ENCODE assay signal across 23 mouse cellular contexts in the genomic region with DNA sequence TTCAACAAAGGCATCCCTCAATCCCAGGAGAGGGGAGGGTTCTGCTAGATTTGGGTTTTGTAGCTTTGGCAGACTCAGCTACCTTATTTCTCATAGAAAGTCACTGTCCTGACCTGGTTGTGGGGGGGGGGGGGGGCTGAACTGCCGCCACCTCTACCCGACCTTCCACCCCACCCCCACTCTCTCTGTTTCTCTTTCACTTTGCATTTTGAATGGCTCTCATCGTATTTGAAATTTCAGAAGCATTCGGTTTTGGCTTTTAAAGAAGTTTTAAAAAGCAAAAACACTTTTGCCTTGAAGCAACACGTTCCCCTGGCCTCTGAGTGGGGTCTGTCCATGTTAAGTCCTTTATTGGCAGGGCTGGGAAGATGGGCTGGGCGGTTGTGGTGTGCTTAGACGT.
DNase-seq lines count a peak whose midpoint lies in the region; ATAC-seq and TF ChIP-seq lines count a peak whose summit lies in the region.
"Had no signal": no experiment of that assay in that cellular context is flagged by ENCODE, and none has a peak within 500 bp of the region (broad histone marks: within the 10 kb centered on the region; RNA-seq: fewer than 3 reads in every experiment).

No protein-coding gene starts in this region.

- in situ Hi-C loops in CH12.LX (cut with MboI; ENCODE audit: low pct_ligation_motif_present, low pct_unique_long_range_greater_than_20kb, low sequenced_read_pairs): no loop called here

- H3K79me2 ChIP-seq in CH12.LX (replicated peaks; ENCODE audit: control insufficient read depth, extremely low read depth, insufficient read depth, poor library complexity, severe bottlenecking): no peaks in the 10 kb centered on the region

- H3K9me3 ChIP-seq in midbrain, embryonic 11.5 days (ENCODE audit: control insufficient read depth, low read length): no peaks in the 10 kb centered on the region
- H3K9me3 ChIP-seq in midbrain, embryonic 13.5 days: no peaks in the 10 kb centered on the region
- no peaks in the 10 kb centered on the region for H3K9me3 ChIP-seq in CH12.LX (replicated peaks; ENCODE audit: low read length)
- no peaks in the 10 kb centered on the region for H3K9me3 ChIP-seq in intestine, embryonic 15.5 days
- no peaks in the 10 kb centered on the region for H3K9me3 ChIP-seq in hindbrain, embryonic 14.5 days (ENCODE audit: control insufficient read depth, low read length)
- H3K9me3 ChIP-seq: heart, embryonic 13.5 days; hindbrain, embryonic 12.5 days; liver, embryonic 13.5 days; midbrain, embryonic 12.5 days; neural tube, embryonic 12.5 days had no signal

- TF ChIP-seq CTCF in CH12.LX (conservative IDR thresholded peaks at IDR 0.05 in 1 of 2, IDR thresholded peaks at IDR 0.05 in 1 of 2; ENCODE audit: low read depth in 2 of 2, low read length in 2 of 2): no peak

- H3K27ac ChIP-seq in midbrain, embryonic 11.5 days (ENCODE audit: low read depth, low read length): no peak overlapping the region
- H3K27ac ChIP-seq in midbrain, embryonic 13.5 days: no peak overlapping the region
- no peak overlapping the region for H3K27ac ChIP-seq in CH12.LX (ENCODE audit: insufficient read depth, low read depth)
- H3K27ac ChIP-seq in intestine, embryonic 15.5 days: no peak overlapping the region
- H3K27ac ChIP-seq in hindbrain, embryonic 14.5 days: no peak overlapping the region
- H3K27ac ChIP-seq: heart, adult 2 months; heart, embryonic 13.5 days; hindbrain, embryonic 12.5 days; liver, embryonic 13.5 days; midbrain, embryonic 12.5 days; neural tube, embryonic 12.5 days; stomach, postnatal 0 days had no signal

- no peak for TF ChIP-seq EP300 in CH12.LX (IDR thresholded peaks at IDR 0.05; ENCODE audit: low read length)

- H3K4me1 ChIP-seq in midbrain, embryonic 11.5 days (ENCODE audit: control insufficient read depth, insufficient read depth, low read length): no peaks in the 10 kb centered on the region
- peaks cover 7% of the 10 kb centered on the region for H3K4me1 ChIP-seq in midbrain, embryonic 13.5 days (replicated peaks)
- H3K4me1 ChIP-seq in CH12.LX (ENCODE audit: control insufficient read depth in 1 of 2, insufficient read depth in 2 of 2): peaks cover 2 to 40% of the 10 kb centered on the region in 2 experiments; a peak in 3 of 4 replicates
- H3K4me1 ChIP-seq in intestine, embryonic 15.5 days (replicated peaks): peaks cover 13% of the 10 kb centered on the region; the same call in 1 of the 2 replicates
- H3K4me1 ChIP-seq in hindbrain, embryonic 14.5 days (replicated peaks; ENCODE audit: control insufficient read depth, insufficient read depth, low read length): no peaks in the 10 kb centered on the region; the same call in none of the 2 replicates
- H3K4me1 ChIP-seq: heart, embryonic 13.5 days; liver, embryonic 13.5 days had no signal

- 75% methylated on average over 7 of the region's 7 CpGs for WGBS in midbrain, embryonic 11.5 days
- 77% methylated on average over 7 of the region's 7 CpGs for WGBS in midbrain, embryonic 13.5 days
- WGBS in intestine, embryonic 15.5 days: 55% methylated on average over 7 of the region's 7 CpGs
- WGBS in hindbrain, embryonic 14.5 days: 70% methylated on average over 7 of the region's 7 CpGs

- no peaks in the 10 kb centered on the region for H3K27me3 ChIP-seq in midbrain, embryonic 11.5 days (ENCODE audit: control insufficient read depth, insufficient read depth, low read length)
- H3K27me3 ChIP-seq in midbrain, embryonic 13.5 days: no peaks in the 10 kb centered on the region
- no peaks in the 10 kb centered on the region for H3K27me3 ChIP-seq in CH12.LX (replicated peaks)
- H3K27me3 ChIP-seq in intestine, embryonic 15.5 days (replicated peaks): peaks cover 20% of the 10 kb centered on the region; the same call in 1 of the 2 replicates
- H3K27me3 ChIP-seq in hindbrain, embryonic 14.5 days (ENCODE audit: control insufficient read depth, insufficient read depth, low read length): no peaks in the 10 kb centered on the region
- H3K27me3 ChIP-seq: hindbrain, embryonic 12.5 days; midbrain, embryonic 12.5 days; neural tube, embryonic 12.5 days had no signal

- no peak for ATAC-seq in midbrain, embryonic 11.5 days (ENCODE audit: low FRiP score)
- no peak for ATAC-seq in midbrain, embryonic 13.5 days
- no peak for ATAC-seq in intestine, embryonic 15.5 days
- no peak for ATAC-seq in hindbrain, embryonic 14.5 days (ENCODE audit: low FRiP score)
- ATAC-seq: forebrain, postnatal 0 days; intestine, postnatal 0 days had no signal

- H3K4me3 ChIP-seq in midbrain, embryonic 11.5 days (ENCODE audit: low read depth, low read length): no peak overlapping the region
- no peak overlapping the region for H3K4me3 ChIP-seq in midbrain, embryonic 13.5 days (replicated peaks)
- peak overlapping the region in 1 of 3 experiments; percentile 20 for H3K4me3 ChIP-seq in CH12.LX (replicated peaks in 1 of 3; ENCODE audit: low read depth in 2 of 3, low read length in 2 of 3, poor library complexity in 1 of 3)
- no peak overlapping the region for H3K4me3 ChIP-seq in intestine, embryonic 15.5 days (replicated peaks)
- H3K4me3 ChIP-seq in hindbrain, embryonic 14.5 days (replicated peaks; ENCODE audit: low read length): no peak overlapping the region
- H3K4me3 ChIP-seq: heart, adult 2 months; heart, embryonic 13.5 days; hindbrain, embryonic 12.5 days; liver, embryonic 13.5 days; midbrain, embryonic 12.5 days; neural tube, embryonic 12.5 days had no signal

- DNase-seq in midbrain, embryonic 11.5 days (ENCODE audit: low spot score, missing footprints): peak; percentile 4
- peak; percentile 31 to 37 for DNase-seq in B cell, adult 2 months
- DNase-seq in CH12.LX (ENCODE audit: extremely low read depth): peak; percentile 17
- DNase-seq in naive thymus-derived CD4-positive, alpha-beta T cell, adult 2 months (ENCODE audit: low read depth): peak; percentile 61
- DNase-seq in hindbrain, embryonic 14.5 days (ENCODE audit: low spot score): no peak
- DNase-seq: adrenal gland, postnatal 14 days; cerebellum, adult 9-10 months; forebrain, postnatal 0 days; gastrocnemius, postnatal 14 days; heart, adult 2 months; layer of hippocampus, adult 9-11 months; liver, embryonic 13.5 days; lung, adult 2 months; lung, postnatal 14 days; right cerebral cortex, postnatal 14 days had no signal

- dilution Hi-C loops in CH12.LX (cut with MboI; ENCODE audit: extremely low pct_ligation_motif_present, extremely low pct_unique_long_range_greater_than_20kb, low sequenced_read_pairs): no loop called here

- no peak for TF ChIP-seq RAD21 in CH12.LX (IDR thresholded peaks at IDR 0.05; ENCODE audit: low read depth, low read length)

- no peak for TF ChIP-seq POLR2A in CH12.LX (IDR thresholded peaks at IDR 0.05; ENCODE audit: low read depth, low read length)

- no peaks in the 10 kb centered on the region for H3K36me3 ChIP-seq in midbrain, embryonic 11.5 days (ENCODE audit: control insufficient read depth, insufficient read depth, low read length)
- H3K36me3 ChIP-seq in midbrain, embryonic 13.5 days: no peaks in the 10 kb centered on the region
- no peaks in the 10 kb centered on the region for H3K36me3 ChIP-seq in CH12.LX (replicated peaks in 1 of 2; ENCODE audit: control insufficient read depth in 1 of 2, insufficient read depth in 1 of 2, low read length in 1 of 2)
- H3K36me3 ChIP-seq in intestine, embryonic 15.5 days: no peaks in the 10 kb centered on the region
- no peaks in the 10 kb centered on the region for H3K36me3 ChIP-seq in hindbrain, embryonic 14.5 days (replicated peaks; ENCODE audit: control insufficient read depth, insufficient read depth)
- H3K36me3 ChIP-seq: heart, embryonic 13.5 days; hindbrain, embryonic 12.5 days; liver, embryonic 13.5 days; midbrain, embryonic 12.5 days; neural tube, embryonic 12.5 days had no signal

- no peak overlapping the region for H3K9ac ChIP-seq in midbrain, embryonic 11.5 days (ENCODE audit: low read length)
- no peak overlapping the region for H3K9ac ChIP-seq in midbrain, embryonic 13.5 days (replicated peaks)
- H3K9ac ChIP-seq in CH12.LX (ENCODE audit: insufficient read depth, low read depth): peak overlapping the region; percentile 70
- H3K9ac ChIP-seq in intestine, embryonic 15.5 days: no peak overlapping the region
- no peak overlapping the region for H3K9ac ChIP-seq in hindbrain, embryonic 14.5 days
- H3K9ac ChIP-seq: forebrain, postnatal 0 days; heart, embryonic 13.5 days; hindbrain, embryonic 12.5 days; liver, embryonic 13.5 days; midbrain, embryonic 12.5 days; neural tube, embryonic 12.5 days had no signal

- no peak overlapping the region for H3K4me2 ChIP-seq in midbrain, embryonic 11.5 days
- H3K4me2 ChIP-seq in midbrain, embryonic 13.5 days (replicated peaks): no peak overlapping the region
- H3K4me2 ChIP-seq in CH12.LX (ENCODE audit: insufficient read depth, low read depth, poor library complexity, severe bottlenecking): peak overlapping the region; percentile 54
- no peak overlapping the region for H3K4me2 ChIP-seq in intestine, embryonic 15.5 days (replicated peaks)
- H3K4me2 ChIP-seq in hindbrain, embryonic 14.5 days (replicated peaks): no peak overlapping the region
- H3K4me2 ChIP-seq: heart, embryonic 13.5 days; hindbrain, embryonic 12.5 days; liver, embryonic 13.5 days; midbrain, embryonic 12.5 days; neural tube, embryonic 12.5 days had no signal

TF ChIP-seq in CH12.LX, 34 proteins besides CTCF, POLR2A, EP300 and RAD21 (continues in another document):
- no peak for TF ChIP-seq ZC3H11A (IDR thresholded peaks at IDR 0.05; ENCODE audit: low read depth, low read length)
- no peak for TF ChIP-seq MYC (IDR thresholded peaks at IDR 0.05; ENCODE audit: low read depth, low read length)
- peak; percentile 58; the same call in 1 of the 2 replicates for TF ChIP-seq CHD2 (IDR thresholded peaks at IDR 0.05; ENCODE audit: low read length)
- TF ChIP-seq TCF12 (IDR thresholded peaks at IDR 0.05; ENCODE audit: low read depth, low read length): no peak
- no peak for TF ChIP-seq KAT2A (IDR thresholded peaks at IDR 0.05; ENCODE audit: insufficient replicate concordance, low read length)
- TF ChIP-seq MEF2A (IDR thresholded peaks at IDR 0.05; ENCODE audit: borderline replicate concordance, low read depth, low read length): no peak
- peak; percentile 7; the same call in 1 of the 2 replicates for TF ChIP-seq HCFC1 (IDR thresholded peaks at IDR 0.05; ENCODE audit: low read depth, low read length)
- no peak for TF ChIP-seq ELF1 (IDR thresholded peaks at IDR 0.05; ENCODE audit: low read depth, low read length)
- no peak for TF ChIP-seq MAX (IDR thresholded peaks at IDR 0.05; ENCODE audit: low read length)
- no peak for TF ChIP-seq CHD1 (IDR thresholded peaks at IDR 0.05; ENCODE audit: low read depth, low read length)
- TF ChIP-seq SMC3 (IDR thresholded peaks at IDR 0.05; ENCODE audit: low read depth, low read length): no peak
- 0 out of 2 replicates have a peak, but pooled peaks have one; percentile 16 for TF ChIP-seq IRF4 (IDR thresholded peaks at IDR 0.05; ENCODE audit: low read depth, low read length)
- no peak for TF ChIP-seq ZKSCAN1 (IDR thresholded peaks at IDR 0.05; ENCODE audit: borderline replicate concordance, low read depth, low read length)
- TF ChIP-seq ZNF384 (IDR thresholded peaks at IDR 0.05; ENCODE audit: low read depth, low read length): no peak
- no peak for TF ChIP-seq BHLHE40 (IDR thresholded peaks at IDR 0.05; ENCODE audit: low read depth, low read length)
- TF ChIP-seq JUN (IDR thresholded peaks at IDR 0.05; ENCODE audit: insufficient read depth, low read depth, low read length): no peak
